Mouse (Mus musculus): Measurements from ENCODE around the gene Ctc1.

The Ctc1 gene

GRCm38 (mm10) chr11:69070093-69070492 lies 54.4 kb downstream of the Ctc1 start:
- DNase-seq (ENCODE audit: low spot score in 2 of 2) = no peak

DNA sequence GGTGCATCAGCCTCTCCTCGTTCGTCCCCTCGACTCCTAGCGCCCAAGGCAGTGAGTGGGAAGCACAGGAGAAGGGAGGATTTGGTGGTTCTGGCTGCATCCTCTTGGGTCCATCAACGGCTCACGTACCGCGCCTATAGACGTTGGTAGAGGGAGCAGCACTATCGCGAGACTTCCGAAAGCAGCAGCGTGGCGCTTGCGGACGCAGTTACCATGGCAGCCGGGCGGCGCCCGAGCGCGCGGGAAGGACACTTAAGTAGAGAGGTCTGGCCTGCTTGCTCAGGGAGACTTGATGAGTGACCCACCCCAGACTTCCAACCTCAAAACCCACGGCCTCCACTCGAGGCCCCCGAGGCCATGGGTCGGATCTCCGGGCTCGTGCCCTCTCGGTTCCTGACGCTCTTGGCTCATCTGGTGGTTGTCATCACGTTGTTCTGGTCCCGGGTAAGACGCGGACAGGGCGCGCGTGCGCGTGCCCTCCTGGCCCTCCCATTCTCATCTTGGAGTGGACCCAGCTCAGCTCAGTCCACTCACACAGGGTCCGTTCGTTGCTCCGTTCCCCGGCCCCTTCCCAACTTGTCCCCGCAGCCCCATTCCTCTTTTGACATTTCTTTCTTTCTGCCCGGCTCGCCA lies 55.0 kb downstream of the Ctc1 start, which contains the start of gene Tmem107:
Gene Tmem107, plus strand, starts transcription at position 217 of the 633 bp plus-strand sequence.
- DNase-seq (ENCODE audit: low spot score in 2 of 2) = peak; percentile 87 to 90

GRCm38 (mm10) chr11:69071262-69071661 lies 55.6 kb downstream of the Ctc1 start:
- no peak for DNase-seq (ENCODE audit: low spot score in 2 of 2)

DNA sequence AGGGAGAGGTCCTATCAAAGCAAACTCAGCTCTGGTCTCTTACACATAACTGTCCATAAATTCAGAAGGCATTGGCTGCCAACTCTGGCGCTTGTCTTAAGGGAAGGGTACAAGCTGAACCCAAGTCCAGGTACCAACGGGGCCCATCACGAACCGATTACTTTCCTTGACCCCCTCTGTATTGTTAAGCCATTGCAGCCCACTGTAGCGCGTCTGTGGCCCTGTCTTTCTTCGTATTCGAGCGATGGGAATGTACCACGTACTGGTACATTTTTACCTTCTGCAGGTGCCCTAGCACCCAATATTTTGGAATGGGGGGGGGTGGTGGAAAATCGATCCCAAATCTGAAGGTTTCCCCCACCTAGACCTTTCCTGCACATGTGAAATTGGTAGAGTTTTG lies 56.5 kb downstream of the Ctc1 start:
- DNase-seq (ENCODE audit: low spot score in 2 of 2) = no peak

DNA sequence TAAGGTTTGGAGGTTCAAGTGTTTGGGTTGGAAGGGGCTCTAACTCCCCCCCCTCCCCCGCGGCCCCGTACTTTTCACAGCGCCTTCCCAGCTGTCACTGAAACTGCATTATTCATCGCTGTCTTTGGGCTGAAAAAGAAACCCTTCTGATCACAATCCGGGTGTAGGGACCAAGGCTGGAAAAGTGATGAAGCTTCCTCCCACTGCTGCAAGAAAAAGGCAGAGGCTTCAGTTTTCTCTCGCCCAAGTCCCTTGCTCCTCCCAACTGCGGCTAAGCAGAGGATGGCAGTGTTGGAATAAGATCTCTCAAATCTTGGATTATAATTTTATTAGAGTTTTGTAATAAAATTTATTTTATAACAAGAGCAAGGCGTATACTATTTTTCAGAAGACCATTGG lies 57.0 kb downstream of the Ctc1 start:
- DNase-seq (ENCODE audit: low spot score in 2 of 2) = no peak

GRCm38 (mm10) chr11:69073065-69073888 lies 57.6 kb downstream of the Ctc1 start:
- peak; percentile 91 to 93 for DNase-seq (ENCODE audit: low spot score in 2 of 2)

DNA sequence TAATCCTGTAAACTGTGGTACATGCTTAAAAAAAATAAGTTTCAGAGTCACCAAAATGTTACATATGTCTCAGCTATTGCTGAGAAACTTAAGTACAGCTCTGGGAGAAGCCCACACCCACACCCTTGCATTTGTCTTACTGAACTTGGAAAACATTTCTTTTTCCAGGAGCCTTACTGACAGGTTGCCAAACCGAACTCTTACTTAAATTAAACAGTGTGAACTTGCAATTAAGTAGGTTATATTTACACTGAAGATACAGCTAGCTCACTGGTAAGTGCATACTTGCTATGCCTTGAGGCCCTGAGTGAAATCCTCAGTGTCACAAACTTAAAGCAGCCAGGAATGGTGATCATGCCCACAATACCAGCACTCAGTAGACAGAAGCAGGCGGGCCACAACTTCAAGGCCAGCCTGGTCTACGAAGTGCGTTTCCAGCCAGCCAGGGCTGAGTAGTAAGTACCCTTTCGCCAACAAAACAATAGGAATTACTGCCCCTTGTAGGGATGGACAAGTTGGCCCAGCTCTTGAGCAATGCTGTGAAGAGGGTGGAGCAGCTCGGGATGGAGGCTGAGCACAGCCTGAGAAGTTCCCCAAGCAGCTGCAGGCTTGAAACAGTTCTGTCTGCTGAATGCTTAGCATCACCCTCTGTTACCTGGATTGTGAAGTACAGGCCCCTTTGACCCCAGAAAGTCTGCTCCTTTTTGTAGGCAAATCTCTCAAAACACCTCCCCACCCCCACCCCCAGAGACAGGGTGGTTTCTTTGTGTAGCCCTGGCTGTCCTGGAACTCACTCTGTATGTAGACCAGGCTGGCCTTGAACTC lies 58.5 kb downstream of the Ctc1 start:
- no peak for DNase-seq (ENCODE audit: low spot score in 2 of 2)

GRCm38 (mm10) chr11:69074776-69075069 lies 59.0 kb downstream of the Ctc1 start:
- no peak for DNase-seq (ENCODE audit: low spot score in 2 of 2)

DNA sequence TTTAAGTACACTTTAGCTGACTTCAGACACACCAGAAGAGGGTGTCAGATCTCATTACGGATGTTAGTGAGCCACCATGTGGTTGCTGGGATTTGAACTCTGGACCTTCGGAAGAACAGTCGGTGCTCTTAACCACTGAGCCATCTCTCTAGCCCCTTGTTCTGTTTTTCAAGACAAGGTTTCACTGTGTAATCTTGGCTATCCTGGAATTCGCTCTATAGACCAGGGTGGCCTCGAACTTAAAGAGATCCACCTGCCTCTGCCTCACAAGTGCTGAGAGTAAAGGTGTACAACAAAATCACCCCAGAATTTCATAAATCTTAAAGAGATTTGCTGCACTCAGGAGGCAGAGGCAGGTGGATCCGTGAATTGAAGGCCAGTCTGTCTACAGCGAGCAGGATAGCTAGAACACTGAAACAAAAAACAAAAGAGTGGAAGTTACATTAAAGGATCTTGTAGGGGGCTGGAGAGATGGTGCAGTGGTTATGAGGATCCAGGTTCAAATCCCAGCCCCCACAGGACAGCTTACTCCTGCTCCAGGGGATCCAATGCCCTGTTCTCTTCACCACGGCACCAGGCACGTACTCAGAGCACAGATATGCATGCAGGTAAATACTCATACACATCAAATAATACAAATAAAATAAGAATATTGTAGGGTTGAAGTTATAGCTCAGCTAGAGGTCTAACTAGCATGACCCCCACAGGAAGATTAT lies 60.2 kb downstream of the Ctc1 start:
- DNase-seq (ENCODE audit: low spot score in 2 of 2) = no peak

DNA sequence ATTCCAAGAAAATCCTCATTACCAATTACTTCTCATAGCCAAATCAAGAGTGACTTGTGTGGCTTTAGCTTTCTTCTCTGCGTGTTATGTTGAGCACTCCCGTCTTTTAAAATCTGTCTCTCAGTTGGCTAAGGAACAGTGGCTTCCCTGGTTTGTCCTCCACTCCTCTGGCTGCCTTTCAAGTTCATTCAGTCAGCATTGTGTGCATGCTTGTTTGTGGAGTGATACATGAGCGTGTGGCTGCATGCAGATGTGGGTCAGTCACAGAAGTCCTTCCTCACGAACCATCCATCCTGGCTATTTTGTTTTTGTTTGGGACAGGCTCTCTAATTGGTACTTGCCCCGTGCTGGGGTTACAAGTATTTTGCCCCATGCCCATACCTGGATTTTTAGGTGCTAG lies 60.9 kb downstream of the Ctc1 start:
- no peak for DNase-seq (ENCODE audit: low spot score in 2 of 2)

DNA sequence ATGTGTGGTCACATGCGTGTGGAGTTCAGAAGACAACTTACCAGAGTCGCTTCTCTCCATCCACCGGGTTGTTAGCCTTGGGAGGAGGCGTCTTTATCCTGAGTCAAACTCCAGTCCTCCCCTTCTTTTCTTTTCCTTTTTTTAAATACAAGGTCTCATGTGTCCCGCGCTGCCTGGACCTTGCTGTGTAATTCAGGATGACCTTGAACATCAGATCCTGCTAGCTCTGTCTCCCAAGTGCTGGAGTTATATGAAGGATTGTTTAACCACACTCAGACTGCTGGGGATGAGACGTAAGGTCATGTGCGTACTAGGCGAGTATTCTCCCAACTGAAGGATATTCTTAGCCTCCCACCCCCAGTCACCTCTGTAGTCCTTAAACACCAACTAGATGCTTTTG lies 61.6 kb downstream of the Ctc1 start:
- DNase-seq (ENCODE audit: low spot score in 2 of 2) = no peak

DNA sequence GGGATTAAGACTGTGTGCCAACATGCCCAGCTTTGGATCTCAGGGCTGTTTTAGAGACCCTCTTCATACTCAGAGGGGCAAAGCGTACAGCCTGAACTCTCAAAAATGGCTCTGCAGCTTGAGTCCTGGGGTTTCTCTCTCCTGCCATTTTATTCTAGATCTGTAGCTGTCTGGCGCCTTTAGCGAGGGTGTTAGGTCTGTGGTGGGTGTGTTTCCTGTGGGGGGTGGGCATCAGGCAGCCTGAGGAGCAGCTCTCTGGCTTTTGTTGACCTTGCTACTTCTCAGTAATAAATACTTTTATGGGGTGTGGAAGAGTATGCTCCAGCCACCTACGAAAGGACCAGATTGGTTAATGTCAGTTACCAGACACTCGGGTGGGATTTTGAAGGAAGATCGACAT lies 62.3 kb downstream of the Ctc1 start:
- peak; percentile 67 to 82 for DNase-seq (ENCODE audit: low spot score in 2 of 2)

- peak in 1 of 2 experiments; percentile 63 for DNase-seq (ENCODE audit: low spot score in 2 of 2)
Measured at GRCm38 (mm10) chr11:69078805-69079438, 63.2 kb downstream of the Ctc1 start.

- no peak for DNase-seq (ENCODE audit: low spot score in 2 of 2)
Measured at GRCm38 (mm10) chr11:69080102-69080854, 64.6 kb downstream of the Ctc1 start.

DNA sequence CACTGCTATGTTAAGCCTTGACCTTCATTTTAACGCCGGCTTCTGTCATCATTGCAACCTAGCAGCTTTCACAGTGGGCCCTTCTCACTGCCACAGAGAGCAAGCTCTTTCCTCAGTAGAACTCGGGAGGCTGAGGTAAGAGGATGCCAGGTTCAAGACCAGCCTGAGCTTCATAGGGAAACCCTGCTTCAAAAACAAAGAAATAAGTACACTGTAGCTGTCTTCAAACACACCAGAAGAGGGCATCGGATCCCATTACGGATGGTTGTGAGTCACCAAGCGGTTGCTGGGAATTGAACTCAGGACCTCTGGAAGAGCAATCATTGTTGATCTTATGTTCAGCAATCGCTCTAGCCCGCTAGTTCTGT lies 65.1 kb downstream of the Ctc1 start:
- no peak for DNase-seq (ENCODE audit: low spot score in 2 of 2)

DNA sequence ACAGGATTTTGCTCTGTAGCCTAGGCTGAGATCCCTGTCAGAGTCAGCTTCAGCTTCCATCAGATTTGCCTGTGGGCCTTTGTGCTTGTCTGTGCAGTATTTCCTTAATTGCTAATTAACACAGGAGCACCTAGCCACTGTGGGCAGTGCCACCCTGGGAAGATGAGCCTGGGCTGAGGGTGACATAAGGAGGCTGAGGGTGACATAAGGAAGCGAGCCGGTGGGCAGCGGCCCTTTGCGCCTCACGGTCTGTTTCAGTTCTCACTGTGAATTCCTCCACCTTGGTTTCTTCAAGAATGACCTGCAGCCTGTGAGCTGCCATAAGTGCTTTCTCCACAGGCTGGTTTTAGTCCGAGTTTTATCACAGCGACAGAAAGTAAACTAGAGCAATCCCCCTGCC lies 65.9 kb downstream of the Ctc1 start:
- no peak for DNase-seq (ENCODE audit: low spot score in 2 of 2)

DNA sequence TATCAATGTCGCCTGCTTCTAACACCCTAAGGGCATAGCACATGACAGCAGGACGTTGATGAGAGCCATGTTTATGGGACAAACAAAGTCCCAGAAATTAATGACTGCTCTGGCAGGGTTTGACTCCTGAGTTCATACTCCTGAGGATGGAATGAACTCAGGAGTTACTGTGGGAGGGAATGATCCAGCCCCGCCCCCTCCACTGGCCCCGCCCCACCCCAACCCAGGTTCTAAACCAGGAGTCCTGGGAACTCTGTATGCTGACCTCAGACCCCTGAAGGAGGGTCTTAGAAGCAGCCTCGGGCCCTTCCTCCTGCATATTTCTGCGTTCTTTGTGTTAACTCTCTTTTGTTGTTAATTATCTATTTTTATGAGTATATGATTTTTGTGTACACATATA lies 69.9 kb downstream of the Ctc1 start:
- DNase-seq (ENCODE audit: low spot score in 2 of 2) = no peak

Measured in natural killer cell, adult 2 months (primary cell).